Mouse (Mus musculus): ENCODE measurements around the gene Agap3. TPM values are rescaled to one million over a fixed set of nuclear protein-coding genes. Genes with fewer than 3 reads are reported as not detected.

Agap3 gene
- polyA plus RNA-seq, 1 experiment from 2014 or later, result 15.5 TPM

DNA sequence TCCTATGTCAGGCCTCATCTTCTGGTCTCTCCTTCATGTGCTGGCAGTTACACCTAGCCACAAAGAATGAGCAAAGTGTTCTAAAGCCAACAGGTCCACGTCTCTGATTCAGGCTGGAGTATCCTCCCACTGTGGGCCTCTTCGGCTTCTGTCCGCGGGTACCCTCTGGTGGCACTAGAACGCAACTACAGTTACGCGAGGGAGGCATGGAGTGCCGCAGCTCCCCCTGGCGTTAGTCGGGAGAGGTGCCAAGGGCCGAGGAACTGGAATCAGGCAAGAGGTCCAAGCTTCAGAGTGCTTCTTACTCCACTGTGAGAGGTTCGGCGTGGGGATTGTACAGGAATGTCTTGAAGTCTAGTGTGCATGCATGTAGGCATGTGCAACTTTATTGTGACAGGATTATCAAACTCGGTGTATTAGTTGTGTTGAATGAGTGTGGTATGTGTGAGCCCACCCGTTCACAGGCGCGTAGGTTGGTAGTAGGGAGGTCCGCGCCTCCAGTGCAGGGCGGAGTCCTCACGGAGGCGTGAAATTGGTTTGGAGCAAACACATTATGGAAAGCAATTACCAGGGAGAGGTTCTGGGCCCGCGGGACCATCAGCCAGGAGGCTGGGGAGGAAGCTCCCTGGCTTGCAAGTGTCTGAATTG, 78.2 kb downstream of the Agap3 start:
- WGBS, result 18% methylated on average over 24 of the region's 24 CpGs
- peak; percentile 28; the same call in 1 of the 2 replicates for ATAC-seq (replicated peaks; ENCODE audit: extremely low read depth, insufficient read depth, low FRiP score)
- Histone ChIP-seq H3K36me3 (ENCODE audit: control insufficient read depth, insufficient read depth) (no peaks in the 10 kb centered on the region), H3K4me3 (ENCODE audit: low read length) (no peak overlapping the region), H3K27ac (ENCODE audit: low read length) (no peak overlapping the region), H3K9ac (ENCODE audit: low read length) (no peak overlapping the region), H3K9me3 (replicated peaks; ENCODE audit: control insufficient read depth, low read length) (no peaks in the 10 kb centered on the region), H3K4me2 (ENCODE audit: low read depth, low read length) (no peak overlapping the region), H3K27me3 (ENCODE audit: control insufficient read depth, insufficient read depth, low read length) (peaks cover 57% of the 10 kb centered on the region), H3K4me1 (ENCODE audit: control insufficient read depth, insufficient read depth, low read length) (peaks cover 11% of the 10 kb centered on the region)

DNA sequence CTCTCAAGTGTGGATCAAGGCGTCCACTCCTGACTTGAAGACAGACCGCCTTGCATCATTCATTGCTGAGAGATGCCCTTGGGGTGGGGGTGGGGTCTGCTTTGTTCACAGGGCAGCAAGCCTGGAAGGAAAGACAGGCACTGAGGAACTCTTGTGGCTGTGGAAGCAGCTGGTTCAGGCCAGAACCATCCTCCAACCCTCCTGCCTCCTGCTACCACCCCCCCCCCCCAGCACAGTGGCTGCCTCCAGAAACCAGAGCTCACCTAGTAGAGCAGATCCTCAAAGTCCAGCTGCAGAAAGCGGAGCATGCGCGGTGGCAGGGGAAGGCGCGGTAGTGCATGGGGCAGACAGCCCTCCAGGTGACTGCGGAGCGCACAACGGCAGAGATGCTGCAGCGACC, 81.4 kb downstream of the Agap3 start:
- H3K4me3 ChIP-seq (ENCODE audit: low read length), result no peak overlapping the region
- no peaks in the 10 kb centered on the region for H3K9me3 ChIP-seq (replicated peaks; ENCODE audit: control insufficient read depth, low read length)
- 50% methylated on average over 11 of the region's 11 CpGs for WGBS
- H3K4me1 ChIP-seq (ENCODE audit: control insufficient read depth, insufficient read depth, low read length), result no peaks in the 10 kb centered on the region
- no peak overlapping the region for H3K4me2 ChIP-seq (ENCODE audit: low read depth, low read length)
- ATAC-seq (replicated peaks; ENCODE audit: extremely low read depth, insufficient read depth, low FRiP score), result no peak
- H3K27ac ChIP-seq (ENCODE audit: low read length), result no peak overlapping the region
- H3K36me3 ChIP-seq (ENCODE audit: control insufficient read depth, insufficient read depth), result no peaks in the 10 kb centered on the region
- no peak overlapping the region for H3K9ac ChIP-seq (ENCODE audit: low read length)
- peaks cover 35% of the 10 kb centered on the region for H3K27me3 ChIP-seq (ENCODE audit: control insufficient read depth, insufficient read depth, low read length)

DNA sequence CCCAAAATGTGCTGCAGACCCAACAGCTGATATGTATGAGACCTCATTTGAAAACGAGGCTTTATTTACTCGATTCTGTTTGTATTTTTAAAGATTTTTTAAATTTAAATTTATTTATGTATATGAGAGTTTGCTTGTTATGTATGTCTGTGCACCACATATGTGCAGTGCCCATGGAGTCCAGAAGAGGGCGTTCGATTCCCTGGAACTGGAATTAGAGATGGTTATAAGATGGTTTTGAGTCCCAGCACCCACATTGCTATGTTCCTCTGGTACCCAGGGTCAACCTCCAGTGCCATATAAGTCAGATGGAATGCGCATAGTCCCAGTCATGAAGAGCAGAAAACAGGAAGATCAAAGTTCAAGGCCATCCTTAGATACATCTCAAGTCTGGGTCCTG, 82.3 kb downstream of the Agap3 start:
- WGBS, result 54% methylated on average over 5 of the region's 5 CpGs
- H3K4me1 ChIP-seq (ENCODE audit: control insufficient read depth, insufficient read depth, low read length), result peaks cover 2% of the 10 kb centered on the region; the same call in 1 of the 2 replicates
- ATAC-seq (replicated peaks; ENCODE audit: extremely low read depth, insufficient read depth, low FRiP score), result no peak
- H3K36me3 ChIP-seq (ENCODE audit: control insufficient read depth, insufficient read depth), result no peaks in the 10 kb centered on the region
- peaks cover 26% of the 10 kb centered on the region for H3K27me3 ChIP-seq (ENCODE audit: control insufficient read depth, insufficient read depth, low read length)
- no peak overlapping the region for H3K4me3 ChIP-seq (ENCODE audit: low read length)
- no peak overlapping the region for H3K4me2 ChIP-seq (ENCODE audit: low read depth, low read length)
- no peak overlapping the region for H3K27ac ChIP-seq (ENCODE audit: low read length)
- H3K9ac ChIP-seq (ENCODE audit: low read length), result no peak overlapping the region
- H3K9me3 ChIP-seq (replicated peaks; ENCODE audit: control insufficient read depth, low read length), result no peaks in the 10 kb centered on the region

DNA sequence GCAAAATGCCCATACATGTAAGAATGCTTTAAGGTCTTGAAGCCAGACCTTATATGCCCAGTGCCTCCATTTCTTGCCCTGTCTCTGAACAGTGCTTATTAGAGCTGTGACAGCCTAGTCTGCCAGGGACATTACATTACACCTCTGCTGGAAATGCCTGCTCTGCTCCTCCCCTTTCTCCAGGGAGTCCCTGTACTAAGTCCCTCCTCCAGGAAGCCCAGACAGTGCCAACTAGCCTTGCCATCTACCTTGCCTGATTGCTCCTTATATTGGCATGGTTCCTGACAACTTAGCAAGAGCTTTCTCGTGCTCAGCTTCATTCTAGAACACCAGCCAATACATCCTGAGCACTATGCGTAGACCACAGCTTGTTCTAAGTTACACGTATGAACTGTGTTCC, 83.8 kb downstream of the Agap3 start:
- no peaks in the 10 kb centered on the region for H3K36me3 ChIP-seq (ENCODE audit: control insufficient read depth, insufficient read depth)
- H3K9ac ChIP-seq (ENCODE audit: low read length), result no peak overlapping the region
- H3K4me1 ChIP-seq (ENCODE audit: control insufficient read depth, insufficient read depth, low read length), result peaks cover 15% of the 10 kb centered on the region
- H3K4me2 ChIP-seq (ENCODE audit: low read depth, low read length), result no peak overlapping the region
- H3K27ac ChIP-seq (ENCODE audit: low read length), result no peak overlapping the region
- H3K9me3 ChIP-seq (replicated peaks; ENCODE audit: control insufficient read depth, low read length), result no peaks in the 10 kb centered on the region
- H3K4me3 ChIP-seq (ENCODE audit: low read length), result no peak overlapping the region
- ATAC-seq (replicated peaks; ENCODE audit: extremely low read depth, insufficient read depth, low FRiP score), result no peak
- peaks cover 17% of the 10 kb centered on the region for H3K27me3 ChIP-seq (ENCODE audit: control insufficient read depth, insufficient read depth, low read length)
- 78% methylated on average over 3 of the region's 3 CpGs for WGBS

DNA sequence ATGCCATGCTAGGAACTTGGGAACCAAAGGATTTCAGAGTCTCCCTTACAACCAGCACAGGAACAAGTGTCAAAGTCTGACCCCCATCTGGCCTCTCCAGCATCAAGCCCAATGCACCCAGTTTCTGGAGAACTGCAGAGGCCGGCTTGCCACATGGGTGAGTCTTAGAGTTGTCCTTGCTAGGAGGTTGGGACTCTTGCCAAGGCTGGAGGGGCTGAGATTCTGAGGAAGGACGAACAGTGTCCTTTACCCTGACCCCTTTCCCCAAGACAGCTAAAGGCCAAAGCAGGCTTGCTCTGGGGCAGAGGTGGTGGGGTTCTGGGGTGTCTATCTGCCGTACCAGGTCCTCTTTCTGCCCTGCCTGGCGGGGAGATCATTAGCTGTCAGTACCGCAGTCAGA, 84.5 kb downstream of the Agap3 start:
- Histone ChIP-seq H3K27ac (ENCODE audit: low read length) (no peak overlapping the region), H3K9ac (ENCODE audit: low read length) (no peak overlapping the region), H3K4me2 (ENCODE audit: low read depth, low read length) (no peak overlapping the region), H3K36me3 (ENCODE audit: control insufficient read depth, insufficient read depth) (no peaks in the 10 kb centered on the region), H3K27me3 (ENCODE audit: control insufficient read depth, insufficient read depth, low read length) (peaks cover 9% of the 10 kb centered on the region), H3K9me3 (replicated peaks; ENCODE audit: control insufficient read depth, low read length) (no peaks in the 10 kb centered on the region), H3K4me3 (ENCODE audit: low read length) (no peak overlapping the region), H3K4me1 (ENCODE audit: control insufficient read depth, insufficient read depth, low read length) (peaks cover 23% of the 10 kb centered on the region)
- 78% methylated on average over 5 of the region's 5 CpGs for WGBS
- ATAC-seq (replicated peaks; ENCODE audit: extremely low read depth, insufficient read depth, low FRiP score), result no peak

DNA sequence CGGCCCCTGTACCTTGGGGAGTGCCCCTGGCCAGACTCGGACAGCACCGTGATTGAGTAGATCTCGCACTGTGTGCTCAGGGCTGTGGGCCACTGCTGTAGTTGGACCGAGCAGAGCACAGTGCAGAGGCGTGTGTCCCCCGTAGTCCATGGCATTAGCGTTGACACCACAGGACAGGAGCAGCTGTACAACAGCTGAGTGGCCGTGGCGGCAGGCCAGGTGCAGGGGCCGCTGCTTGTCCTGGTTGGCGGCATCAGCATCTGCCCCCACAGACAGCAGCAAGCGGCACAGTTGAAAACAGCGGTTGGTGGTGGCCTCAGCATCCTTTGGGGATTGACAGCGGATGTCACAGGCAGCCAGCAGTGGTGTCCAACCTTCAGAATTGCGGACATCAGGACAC, 85.6 kb downstream of the Agap3 start:
- ATAC-seq (replicated peaks; ENCODE audit: extremely low read depth, insufficient read depth, low FRiP score), result no peak
- H3K27ac ChIP-seq (ENCODE audit: low read length), result no peak overlapping the region
- peaks cover 24% of the 10 kb centered on the region for H3K4me1 ChIP-seq (ENCODE audit: control insufficient read depth, insufficient read depth, low read length)
- H3K36me3 ChIP-seq (ENCODE audit: control insufficient read depth, insufficient read depth), result no peaks in the 10 kb centered on the region
- H3K27me3 ChIP-seq (ENCODE audit: control insufficient read depth, insufficient read depth, low read length), result no peaks in the 10 kb centered on the region
- no peak overlapping the region for H3K9ac ChIP-seq (ENCODE audit: low read length)
- 62% methylated on average over 16 of the region's 16 CpGs for WGBS
- no peak overlapping the region for H3K4me3 ChIP-seq (ENCODE audit: low read length)
- H3K4me2 ChIP-seq (ENCODE audit: low read depth, low read length), result no peak overlapping the region
- no peaks in the 10 kb centered on the region for H3K9me3 ChIP-seq (replicated peaks; ENCODE audit: control insufficient read depth, low read length)

DNA sequence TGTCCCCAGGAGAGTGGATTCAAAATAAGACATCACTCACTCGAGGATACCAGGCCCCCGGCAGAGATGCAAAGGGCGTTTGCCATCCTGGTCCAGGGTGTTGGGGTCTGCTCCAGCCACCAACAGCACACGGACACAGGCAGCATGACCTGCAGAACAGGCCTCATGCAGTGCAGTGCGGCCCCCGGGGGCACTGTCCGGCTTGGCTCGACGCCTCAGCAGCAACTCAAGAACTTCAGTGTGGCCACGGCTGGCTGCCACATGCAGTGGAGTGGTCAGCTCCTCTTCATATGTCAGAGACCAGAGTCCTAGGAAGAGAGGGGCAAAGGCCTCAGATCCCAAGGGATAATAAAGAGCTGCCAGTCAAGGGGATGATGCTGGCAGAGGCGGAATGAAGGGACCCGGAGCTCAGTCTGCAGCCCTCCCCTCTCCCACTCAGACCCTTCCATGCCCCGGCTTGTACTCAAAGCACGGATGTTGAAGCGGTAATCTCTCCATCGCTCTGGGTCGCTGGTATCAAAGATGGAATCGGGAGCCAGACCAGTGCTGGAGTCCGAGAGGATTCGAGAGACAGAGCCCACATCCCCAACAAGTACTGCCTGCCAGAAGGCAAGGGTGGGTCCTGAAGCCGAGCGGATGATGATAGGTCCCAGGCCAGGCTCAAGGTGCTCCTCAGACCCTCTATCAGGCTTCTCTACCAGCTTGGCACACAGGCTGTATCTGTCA, 87.8 kb downstream of the Agap3 start:
- H3K27me3 ChIP-seq (ENCODE audit: control insufficient read depth, insufficient read depth, low read length), result no peaks in the 10 kb centered on the region
- ATAC-seq (replicated peaks; ENCODE audit: extremely low read depth, insufficient read depth, low FRiP score), result peak; percentile 17; the same call in 1 of the 2 replicates
- H3K27ac ChIP-seq (ENCODE audit: low read length), result peak overlapping the region; percentile 84
- H3K4me1 ChIP-seq (ENCODE audit: control insufficient read depth, insufficient read depth, low read length), result peaks cover 24% of the 10 kb centered on the region
- peak overlapping the region; percentile 63 for H3K9ac ChIP-seq (ENCODE audit: low read length)
- WGBS, result 72% methylated on average over 22 of the region's 22 CpGs
- no peaks in the 10 kb centered on the region for H3K36me3 ChIP-seq (ENCODE audit: control insufficient read depth, insufficient read depth)
- H3K4me2 ChIP-seq (ENCODE audit: low read depth, low read length), result peak overlapping the region; percentile 63
- no peaks in the 10 kb centered on the region for H3K9me3 ChIP-seq (replicated peaks; ENCODE audit: control insufficient read depth, low read length)
- H3K4me3 ChIP-seq (ENCODE audit: low read length), result peak overlapping the region; percentile 45

DNA sequence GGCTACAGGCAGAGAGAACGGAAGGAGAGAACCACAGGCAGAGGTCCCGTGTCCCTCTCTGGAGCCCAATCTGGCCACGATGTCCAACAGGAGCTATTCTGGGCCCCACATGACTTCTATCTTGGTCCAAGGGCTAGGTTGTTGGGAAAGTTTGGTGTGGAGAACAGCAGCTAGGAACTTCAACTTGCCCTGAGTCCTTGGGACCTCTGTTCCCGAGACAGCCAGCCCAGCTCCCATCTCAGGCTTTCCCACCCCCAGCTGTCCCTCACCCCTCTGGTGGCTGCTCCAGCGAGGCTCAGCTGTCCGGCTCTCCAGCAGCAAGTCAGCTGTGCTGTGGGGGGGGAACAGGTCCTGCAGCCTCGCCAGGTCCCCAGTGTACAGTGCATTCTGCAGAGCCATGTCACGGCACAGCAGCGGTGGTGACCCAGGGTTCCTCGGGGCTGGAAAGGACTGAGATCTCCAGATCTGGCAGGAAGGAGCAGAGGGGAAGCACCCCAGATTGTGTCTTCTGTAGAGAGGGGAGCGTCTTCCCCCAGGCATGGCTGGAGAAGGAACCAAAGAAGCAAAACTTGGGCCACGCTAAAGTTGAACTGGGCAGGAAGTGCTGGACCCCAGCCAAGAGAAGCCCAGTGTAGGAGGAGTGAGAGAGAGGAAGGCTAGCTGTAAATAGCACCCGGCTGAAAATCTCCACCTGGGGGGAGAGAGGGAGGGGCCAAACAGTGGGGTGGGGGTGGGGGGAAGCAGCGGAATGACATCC, 88.6 kb downstream of the Agap3 start, which contains the start of gene Asb10:
Asb10 (minus strand) TSS at position 592 of the 757 bp plus-strand sequence.
- ATAC-seq (replicated peaks; ENCODE audit: extremely low read depth, insufficient read depth, low FRiP score), result peak; percentile 82
- Histone ChIP-seq H3K36me3 (ENCODE audit: control insufficient read depth, insufficient read depth) (no peaks in the 10 kb centered on the region), H3K9me3 (replicated peaks; ENCODE audit: control insufficient read depth, low read length) (no peaks in the 10 kb centered on the region), H3K4me1 (ENCODE audit: control insufficient read depth, insufficient read depth, low read length) (peaks cover 24% of the 10 kb centered on the region), H3K4me3 (ENCODE audit: low read length) (peak within 1 kb of the TSS; percentile 45), H3K27ac (ENCODE audit: low read length) (peak within 1 kb of the TSS; percentile 84), H3K4me2 (ENCODE audit: low read depth, low read length) (peak within 1 kb of the TSS; percentile 63), H3K27me3 (ENCODE audit: control insufficient read depth, insufficient read depth, low read length) (no peaks in the 10 kb centered on the region), H3K9ac (ENCODE audit: low read length) (peak within 1 kb of the TSS; percentile 63)
- 7% methylated on average over 14 of the region's 14 CpGs for WGBS

DNA sequence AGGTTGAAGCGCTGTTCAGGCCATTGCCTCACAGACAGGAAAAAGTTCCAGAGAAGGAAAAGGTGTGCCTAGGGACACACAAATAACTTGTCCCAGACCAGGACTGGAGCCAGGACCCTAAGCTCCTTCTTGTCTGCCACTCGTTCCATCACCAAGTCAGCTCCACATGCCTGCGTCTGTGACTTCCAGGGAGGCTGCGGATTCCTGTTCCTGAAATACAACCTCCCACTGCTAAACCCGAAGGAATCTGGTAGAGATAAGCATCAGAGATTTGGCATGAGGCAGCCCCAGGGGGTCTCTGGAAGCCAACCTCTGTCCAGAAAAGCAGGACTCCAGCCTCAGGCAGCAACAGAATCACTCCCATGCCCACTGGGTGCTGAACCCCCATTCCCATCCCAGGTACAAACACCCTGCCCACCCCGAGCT, 89.2 kb downstream of the Agap3 start:
- H3K4me2 ChIP-seq (ENCODE audit: low read depth, low read length), result peak overlapping the region; percentile 63
- WGBS, result 7% methylated on average over 6 of the region's 6 CpGs
- H3K27ac ChIP-seq (ENCODE audit: low read length), result peak overlapping the region; percentile 84
- ATAC-seq (replicated peaks; ENCODE audit: extremely low read depth, insufficient read depth, low FRiP score), result no peak
- no peaks in the 10 kb centered on the region for H3K9me3 ChIP-seq (replicated peaks; ENCODE audit: control insufficient read depth, low read length)
- no peaks in the 10 kb centered on the region for H3K27me3 ChIP-seq (ENCODE audit: control insufficient read depth, insufficient read depth, low read length)
- H3K9ac ChIP-seq (ENCODE audit: low read length), result peak overlapping the region; percentile 63
- H3K4me1 ChIP-seq (ENCODE audit: control insufficient read depth, insufficient read depth, low read length), result peaks cover 24% of the 10 kb centered on the region
- peak overlapping the region; percentile 45 for H3K4me3 ChIP-seq (ENCODE audit: low read length)
- no peaks in the 10 kb centered on the region for H3K36me3 ChIP-seq (ENCODE audit: control insufficient read depth, insufficient read depth)
